Mouse (Mus musculus): ENCODE measurements around the gene Rpap2. TPM values are rescaled to one million over a fixed set of nuclear protein-coding genes. Genes with fewer than 3 reads are reported as not detected.

Rpap2 gene
- total RNA-seq (2023) = 4.4 and 6.8 TPM in 2 replicates

GRCm38 (mm10) chr5:107597301-107598077 lies at the start of gene Rpap2, which contains the start of gene Glmn:
Rpap2 (plus strand) TSS chr5:107597373.
Glmn (minus strand) TSS chr5:107597888.

Other genes starting within 250 kb of the Rpap2 start
- gene Ephx4, start 194.6 kb upstream of the Rpap2 start, total RNA-seq (2023) = not detected in 2 replicates
- not detected in 2 replicates for gene Lpcat2b, start 165.8 kb upstream of the Rpap2 start, total RNA-seq (2023)
- 2.9 and 4.4 TPM in 2 replicates for gene Btbd8, start 159.4 kb upstream of the Rpap2 start, total RNA-seq (2023)
- not detected in 2 replicates for gene Gm42669, start 89.8 kb upstream of the Rpap2 start, total RNA-seq (2023)
- not detected in 2 replicates for gene 1700028K03Rik, start 62.7 kb upstream of the Rpap2 start, total RNA-seq (2023)
- 1.5 and 1.8 TPM in 2 replicates for gene Glmn, start 515 bp downstream of the Rpap2 start, total RNA-seq (2023)
- gene Gfi1, start 128.7 kb downstream of the Rpap2 start, total RNA-seq (2023) = 12.9 and 17.6 TPM in 2 replicates
- not detected in 2 replicates for gene Ube2d2b, start 232.7 kb downstream of the Rpap2 start, total RNA-seq (2023)

Measured in neutrophil, adult 65 days (primary cell).